Mouse (Mus musculus) ES-E14 (cell line): ENCODE results near the gene Hist2h4.

Experiments used
- CHD2 ChIP-seq: IDR thresholded peaks from 2 replicates; pipeline ENCODE4 v1.6.1; 2014; ENCODE audit warnings: mild to moderate bottlenecking, low read depth, low read length, inconsistent platforms
- HCFC1 ChIP-seq: IDR thresholded peaks from 2 replicates; pipeline ENCODE4 v1.6.1; 2012; ENCODE audit warnings: low read length, inconsistent platforms, borderline replicate concordance; ENCODE audit not compliant: insufficient read depth
- MAFK ChIP-seq: IDR thresholded peaks from 2 replicates; pipeline ENCODE4 v1.6.1; 2014; ENCODE audit warnings: mild to moderate bottlenecking, low read depth, low read length, inconsistent platforms; ENCODE audit not compliant: insufficient read depth
- ZC3H11A ChIP-seq: IDR thresholded peaks from 2 replicates; pipeline ENCODE4 v1.6.1; 2012; ENCODE audit warnings: low read depth, mild to moderate bottlenecking, inconsistent platforms, low read length, borderline replicate concordance
- ZNF384 ChIP-seq: IDR thresholded peaks from 2 replicates; pipeline ENCODE4 v1.6.1; 2012; ENCODE audit warnings: low read depth, low read length, inconsistent platforms

GRCm38 (mm10) chr3:96262216-96262875, 765 bp downstream of the Hist2h4 start:
- TF ChIP-seq ZNF384 = no peak
- no peak for TF ChIP-seq CHD2
- no peak for TF ChIP-seq ZC3H11A
- TF ChIP-seq MAFK = no peak
- no peak for TF ChIP-seq HCFC1
